Mouse (Mus musculus) frontal cortex, postnatal 14 days (tissue): Measurements from ENCODE around the gene Gm34653.
"Not testable (repeated sequence)": the region's sequence is repeated elsewhere in the genome, so short reads cannot be mapped to it uniquely, and the experiment has no call there.

ENCODE experiments used
- DNase-seq, 2 experiments: peaks; one replicate each; pipeline ENCODE4 v3.0.0; 2022; ENCODE audit warnings: low spot score in 2 of 2

Gene Gm34653

DNA sequence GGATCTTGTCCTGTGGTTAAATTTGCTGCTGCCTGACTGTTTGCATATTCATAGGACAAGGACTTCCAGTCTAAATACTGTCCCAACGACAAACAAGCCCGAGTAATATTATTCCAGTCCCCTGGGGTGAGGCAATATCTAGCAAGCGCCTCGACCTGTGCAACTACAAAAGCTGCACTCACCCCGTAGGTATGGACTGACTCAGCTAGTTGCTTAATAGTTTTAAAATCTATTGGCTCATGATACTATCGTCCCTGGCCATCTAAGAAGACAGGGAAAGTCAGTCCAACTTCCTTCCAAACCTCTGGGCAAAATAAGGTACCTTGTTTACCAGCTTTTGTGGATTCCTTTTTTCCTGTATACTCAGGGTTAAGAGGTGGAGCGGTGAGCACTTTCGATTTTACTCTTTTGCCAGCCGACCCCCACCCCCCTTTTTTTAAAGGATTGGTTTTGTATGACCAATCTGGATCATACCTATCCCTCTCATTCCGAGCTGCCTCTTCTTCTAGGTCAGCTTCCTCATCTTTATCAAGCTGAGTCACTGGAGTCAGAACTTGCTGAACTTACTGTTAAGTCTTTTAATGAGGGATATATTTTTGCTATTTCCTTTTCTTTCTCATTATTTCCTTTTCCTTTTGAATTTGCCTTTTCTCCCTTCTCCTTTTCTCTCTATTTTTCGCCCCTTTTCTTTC, at the start of gene Gm34653:
Gene Gm34653, plus strand, starts transcription at position 242 of the 692 bp plus-strand sequence.
- not testable (repeated sequence) for DNase-seq

DNA sequence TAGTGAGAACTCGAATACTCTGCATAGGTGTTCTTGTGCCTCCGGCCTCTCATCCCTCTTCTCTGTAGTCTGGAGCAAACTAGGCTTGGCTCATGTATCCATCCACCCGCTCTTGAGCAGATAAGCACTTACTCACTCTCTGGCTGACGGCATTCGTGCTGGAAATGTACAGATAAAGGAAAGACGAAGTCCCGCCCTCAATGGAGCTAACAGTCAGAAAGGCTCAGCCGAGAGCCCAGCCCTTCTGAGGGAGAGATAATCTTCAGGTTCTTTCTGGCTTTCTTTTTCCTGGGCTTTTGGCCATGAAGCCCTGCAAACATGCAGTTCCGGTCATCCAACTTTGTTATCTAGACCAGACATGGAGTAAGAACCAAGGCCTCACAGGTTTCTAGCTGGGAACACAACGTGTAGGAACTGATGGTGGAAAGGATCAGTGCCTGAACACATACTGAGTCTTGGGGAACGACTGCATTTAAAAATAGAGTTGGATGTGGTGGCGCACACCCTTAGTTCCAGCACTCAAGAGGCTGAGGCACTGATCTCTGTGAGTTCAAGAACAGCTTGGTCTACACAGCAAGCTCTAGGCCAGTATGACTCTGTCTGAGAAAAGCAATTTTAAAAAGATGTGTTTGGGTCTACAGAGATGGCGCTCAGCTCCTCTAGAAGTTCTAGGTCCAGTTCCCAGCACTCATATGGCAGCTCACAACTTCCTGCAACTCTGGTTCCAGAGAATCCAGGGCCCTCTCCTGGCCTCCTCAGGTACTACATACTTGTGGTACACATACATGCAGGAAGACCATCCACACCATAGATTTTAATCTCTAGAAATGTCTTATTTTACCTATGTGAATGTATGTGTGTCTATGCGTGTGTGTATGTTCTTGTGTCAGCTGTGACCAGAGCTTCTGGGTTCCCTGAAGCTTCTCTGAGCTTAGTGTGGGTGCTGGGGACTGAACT, 49.5 kb upstream of the Gm34653 start:
- DNase-seq, result no peak

DNA sequence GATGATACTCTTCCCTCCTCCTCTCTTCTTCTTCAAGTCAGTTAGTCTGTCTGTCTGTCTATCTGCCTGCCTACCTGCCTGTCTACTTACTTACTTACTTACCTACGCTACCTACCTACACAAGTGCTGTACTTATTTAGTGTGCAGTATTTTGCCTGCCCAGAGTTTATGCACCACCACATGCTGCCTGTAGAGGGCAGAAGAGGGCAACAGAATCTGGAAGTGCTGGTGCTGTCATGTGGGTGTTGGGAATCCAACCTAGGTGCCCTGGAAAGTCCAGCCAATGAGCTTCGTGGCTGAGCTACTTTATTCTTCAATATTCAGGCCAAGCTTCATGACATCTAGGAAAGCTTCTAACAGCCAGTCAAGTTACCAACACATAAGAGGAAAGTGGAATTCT, 48.7 kb upstream of the Gm34653 start:
- peak in 1 of 2 experiments; percentile 22 for DNase-seq

DNA sequence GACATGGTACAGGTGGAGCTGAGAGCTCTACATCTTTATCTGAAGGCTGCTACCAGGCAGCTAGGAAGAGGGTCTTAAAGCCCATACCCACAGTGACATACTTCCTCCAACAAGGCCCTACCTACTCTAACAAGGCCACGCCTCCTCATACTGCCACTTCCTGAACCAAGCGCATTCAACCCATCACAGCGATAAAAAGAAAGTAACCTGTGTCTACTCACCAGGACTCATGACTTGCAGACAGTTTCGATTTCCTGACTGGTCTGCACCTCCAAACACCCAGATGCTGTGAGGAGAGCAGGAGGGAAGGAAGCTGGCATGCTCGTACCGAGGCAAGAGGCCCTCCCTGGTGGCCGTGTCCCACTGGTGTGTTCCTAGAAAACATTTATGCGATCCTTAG, 42.5 kb upstream of the Gm34653 start:
- DNase-seq, result no peak

DNA sequence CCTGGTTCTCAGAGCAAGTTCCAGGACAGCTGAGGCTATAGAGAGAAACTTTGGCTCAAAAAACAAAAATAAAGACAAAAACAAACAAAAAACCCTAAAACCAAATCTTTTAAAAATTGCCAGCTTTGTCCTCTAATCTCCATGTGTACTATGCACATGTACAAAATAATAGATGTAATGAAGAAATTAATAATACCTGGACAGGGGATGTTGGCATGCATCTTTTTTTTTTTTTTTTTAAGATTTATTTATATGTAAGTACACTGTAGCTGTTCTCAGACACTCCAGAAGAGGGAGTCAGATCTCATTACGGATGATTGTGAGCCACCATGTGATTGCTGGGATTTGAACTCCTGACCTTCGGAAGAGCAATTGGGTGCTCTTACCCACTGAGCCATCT, 40.3 kb upstream of the Gm34653 start:
- DNase-seq, result not testable (repeated sequence)

DNA sequence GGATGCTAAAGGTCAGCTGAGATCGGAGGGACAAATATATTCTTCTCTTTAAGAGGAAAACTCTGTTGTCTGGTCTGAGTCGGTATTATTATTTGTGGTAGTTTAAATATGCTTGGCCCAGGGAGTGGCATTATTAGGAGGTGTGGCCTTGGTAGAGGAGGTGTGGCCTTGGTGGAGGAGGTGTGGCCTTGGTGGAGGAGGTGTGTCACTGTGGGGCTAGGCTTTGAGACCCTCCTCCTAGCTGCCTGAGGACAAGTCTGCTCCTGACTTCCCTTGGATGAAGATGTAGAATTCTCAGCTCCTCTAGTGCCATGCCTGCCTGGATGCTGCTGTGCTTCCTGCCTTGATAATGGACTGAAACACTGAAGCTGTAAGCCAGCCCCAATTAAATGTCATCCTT, 38.3 kb upstream of the Gm34653 start:
- DNase-seq, result no peak

DNA sequence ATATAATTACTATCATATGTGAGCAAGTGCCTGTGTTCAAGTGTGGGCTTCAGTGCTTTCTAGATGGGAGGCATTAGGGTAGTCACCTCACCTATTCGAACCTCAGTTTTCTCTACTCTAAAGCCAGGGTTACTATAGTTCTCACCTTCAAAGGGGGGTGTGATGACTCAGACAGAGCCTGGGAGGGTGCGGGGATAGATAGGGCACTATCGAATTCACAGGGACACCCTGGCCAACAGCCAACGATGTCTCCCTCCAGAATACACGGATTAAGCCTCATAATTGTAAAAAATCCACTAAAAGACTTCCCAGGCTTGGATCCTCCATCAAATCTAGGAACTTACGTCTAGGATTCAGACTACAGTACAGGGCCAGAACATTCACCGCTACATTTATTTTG, 37.4 kb upstream of the Gm34653 start:
- DNase-seq, result no peak

DNA sequence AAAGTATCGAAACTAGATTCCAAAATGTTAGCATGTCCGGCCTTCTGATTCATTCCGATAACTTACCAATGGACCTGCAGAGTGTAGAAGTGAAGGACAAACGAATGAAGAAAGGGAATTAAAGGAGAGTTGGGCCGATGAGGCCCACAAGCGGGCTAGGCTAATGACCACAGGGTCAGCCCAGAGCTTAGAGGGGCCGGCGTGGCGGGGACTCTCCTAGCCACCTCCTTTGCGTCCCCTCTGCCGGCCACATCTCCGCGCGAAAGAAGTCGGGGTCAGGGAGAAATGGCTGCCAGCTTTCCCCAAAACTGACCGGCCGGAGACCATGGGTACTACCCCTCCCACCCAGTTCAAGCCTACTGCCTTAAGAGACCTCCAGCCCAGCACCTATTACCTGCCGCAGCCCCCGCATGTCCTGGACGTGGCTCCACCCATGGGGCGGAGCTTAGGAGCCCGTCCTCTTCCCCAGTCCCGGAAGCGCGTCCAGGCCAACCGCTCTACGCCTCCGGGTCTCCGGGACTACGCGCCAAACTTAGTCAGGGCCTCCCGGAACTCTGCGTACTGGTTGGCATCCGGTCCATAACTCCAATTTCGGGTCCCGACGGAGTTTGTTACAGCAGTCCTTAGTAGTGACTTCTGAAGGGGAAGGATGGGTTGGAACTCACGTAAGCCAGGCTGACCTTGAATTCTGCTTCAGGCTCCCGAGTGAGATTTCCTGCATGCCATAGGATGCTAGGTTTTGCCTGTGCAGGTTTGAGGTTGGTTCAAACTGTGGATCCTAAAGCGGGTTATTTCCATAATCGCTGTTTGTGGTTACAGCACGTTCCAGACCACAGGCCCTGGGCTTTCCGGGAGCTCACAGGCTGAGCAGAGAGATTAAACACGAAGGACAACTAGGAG, 33.2 kb upstream of the Gm34653 start, which contains the start of gene Rabepk:
Gene Rabepk, minus strand, starts transcription at position 556 of the 900 bp plus-strand sequence.
- DNase-seq, result peak; percentile 27 to 61

DNA sequence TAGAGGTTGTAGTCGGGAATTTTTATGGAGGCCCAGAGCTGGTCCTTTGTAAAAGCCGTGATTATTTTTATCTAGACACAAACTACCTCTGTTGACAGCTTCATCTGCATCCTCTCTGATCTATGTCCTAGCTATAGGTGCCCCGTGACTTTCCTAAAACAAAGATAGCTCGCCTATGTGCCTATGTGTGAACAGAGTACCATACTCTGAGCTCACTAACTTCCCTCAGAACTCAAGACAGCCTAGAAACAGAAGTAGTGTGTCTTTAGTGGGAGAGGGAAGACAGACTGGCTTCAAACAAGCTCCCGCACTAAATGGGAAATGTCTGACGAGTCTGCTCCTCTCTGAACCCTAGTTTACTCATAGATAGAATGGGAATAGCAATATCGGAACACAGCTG, 32.4 kb upstream of the Gm34653 start:
- DNase-seq, result no peak

DNA sequence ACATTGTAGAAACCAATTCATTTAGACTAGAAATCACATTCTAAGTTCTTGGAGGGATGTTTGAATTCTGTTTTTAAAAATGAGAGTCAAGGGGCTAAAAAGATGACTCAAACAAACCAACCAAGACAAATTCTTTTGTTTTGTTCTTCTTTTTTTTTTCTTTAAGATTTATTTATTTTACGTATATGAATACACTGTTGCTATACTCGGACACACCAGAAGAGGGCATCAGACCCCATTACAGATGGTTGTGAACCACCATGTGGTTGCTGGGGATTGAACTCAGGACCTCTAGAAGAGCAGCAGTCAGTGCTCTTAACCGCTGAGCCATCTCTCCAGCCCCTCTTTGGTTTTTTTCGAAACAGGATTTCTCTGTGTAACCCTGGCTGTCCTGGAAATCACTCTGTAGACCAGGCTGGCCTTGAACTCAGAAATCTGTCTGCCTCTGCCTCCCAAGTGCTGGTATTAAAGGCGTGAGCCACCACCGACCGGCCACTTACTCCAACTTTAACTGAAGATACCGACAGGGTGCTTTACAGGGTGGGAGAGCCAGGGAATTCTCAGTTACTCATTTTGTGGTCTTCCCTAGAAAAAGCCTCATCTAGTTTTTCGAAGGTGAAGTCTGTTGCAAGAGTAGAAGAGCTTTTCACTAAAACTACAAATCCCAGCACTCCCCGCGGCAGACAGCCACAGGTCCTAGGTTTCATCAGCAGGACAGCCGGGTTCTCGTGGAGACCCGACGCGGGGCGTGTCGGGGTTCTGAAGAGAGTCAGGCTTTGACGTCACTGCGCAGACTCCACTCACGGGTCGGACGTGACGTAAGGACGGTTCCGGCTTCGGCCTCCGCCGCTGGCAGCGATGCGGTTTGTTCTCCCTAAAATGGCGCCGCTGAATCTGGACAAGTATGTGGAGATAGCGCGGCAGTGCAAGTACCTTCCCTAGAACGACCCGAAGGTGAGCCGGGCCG, 31.0 kb upstream of the Gm34653 start:
- peak; percentile 97 for DNase-seq

DNA sequence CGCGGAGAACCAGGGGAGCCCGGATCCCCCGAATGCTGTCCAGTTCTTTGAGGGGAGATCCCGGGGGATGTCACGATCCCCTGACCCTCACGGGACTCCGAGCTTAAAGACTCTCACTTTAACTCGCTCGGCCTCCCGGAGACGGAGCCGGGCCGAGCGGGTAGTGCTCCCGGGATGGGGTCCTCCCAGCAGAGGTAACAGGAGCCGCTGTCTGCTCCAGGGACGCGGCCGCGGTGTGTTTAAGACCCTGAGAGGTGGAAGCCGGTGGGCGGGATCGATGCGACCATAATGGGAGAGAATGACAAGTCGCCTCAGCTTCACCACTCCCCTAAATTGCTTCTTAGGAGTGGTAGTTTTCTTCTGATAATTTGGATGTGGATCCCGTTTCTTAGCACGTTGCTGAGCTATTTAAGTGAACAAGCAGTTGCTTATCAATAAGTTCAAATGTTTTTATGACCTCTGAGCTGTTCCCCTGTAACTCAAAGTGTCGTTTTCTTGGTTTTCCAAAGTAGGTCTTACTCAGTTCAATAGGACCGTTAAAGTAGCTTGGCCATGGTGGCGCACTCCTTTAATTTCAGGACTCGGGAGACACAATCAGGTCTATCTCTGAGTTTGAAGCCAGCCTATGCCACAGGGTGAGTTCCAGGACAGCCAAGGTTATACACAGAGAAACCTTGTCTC, 30.1 kb upstream of the Gm34653 start:
- DNase-seq, result peak; percentile 25 to 38

DNA sequence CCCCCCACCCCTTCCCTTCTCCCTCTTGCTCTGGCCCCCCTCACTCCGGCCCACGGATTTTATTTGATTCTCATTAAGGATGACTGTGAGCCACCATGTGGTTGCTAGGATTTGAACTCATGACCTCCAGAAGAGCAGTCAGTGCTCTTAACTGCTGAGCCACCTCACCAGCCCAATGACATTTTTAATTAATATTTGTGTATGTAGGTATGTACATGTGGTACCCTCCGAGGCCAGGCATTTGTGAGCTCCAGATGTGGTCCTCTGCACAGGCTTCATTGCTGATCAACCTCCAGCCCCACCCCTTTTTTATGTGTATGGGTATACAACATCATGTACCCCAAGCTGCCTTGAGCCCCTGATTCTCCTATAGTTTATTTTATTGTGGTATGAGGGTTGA, 29.1 kb upstream of the Gm34653 start:
- no peak for DNase-seq

DNA sequence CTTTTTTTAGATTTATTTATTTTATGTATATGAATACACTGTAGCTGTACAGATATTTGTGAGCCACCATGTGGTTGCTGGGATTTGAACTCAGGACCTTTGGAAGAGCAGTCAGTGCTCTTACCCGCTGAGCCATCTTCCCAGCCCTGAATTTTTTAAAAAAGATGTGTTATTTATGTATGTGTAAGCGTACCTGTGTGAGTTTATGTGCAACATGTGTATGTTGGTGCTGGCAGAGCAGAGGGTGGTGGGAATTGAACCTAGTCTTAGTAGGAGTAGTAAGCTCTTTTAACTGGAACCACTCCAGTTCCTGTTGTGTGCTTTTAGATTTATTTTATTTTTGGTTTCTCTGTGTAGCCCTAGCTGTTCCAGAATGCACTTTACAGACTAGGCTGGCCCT, 28.6 kb upstream of the Gm34653 start:
- no peak for DNase-seq

DNA sequence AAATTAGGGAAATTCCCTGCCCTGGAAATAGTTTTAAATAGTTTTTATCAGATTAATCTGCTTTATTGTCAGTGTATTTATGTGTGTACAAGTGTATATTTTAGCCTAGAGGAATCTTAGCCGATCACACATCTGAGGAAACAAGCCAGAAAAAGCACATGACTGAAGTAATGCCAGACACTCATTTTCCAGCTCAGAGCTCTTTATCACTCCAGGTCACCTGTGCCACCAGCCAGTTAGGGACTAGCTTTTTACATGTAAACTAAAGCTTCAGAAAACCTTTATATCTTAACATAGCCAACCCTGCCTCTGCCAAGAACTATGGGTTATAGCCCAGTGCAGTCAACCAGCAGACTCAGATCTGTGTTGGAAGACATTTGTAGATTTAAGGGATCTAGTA, 28.0 kb upstream of the Gm34653 start:
- no peak for DNase-seq

DNA sequence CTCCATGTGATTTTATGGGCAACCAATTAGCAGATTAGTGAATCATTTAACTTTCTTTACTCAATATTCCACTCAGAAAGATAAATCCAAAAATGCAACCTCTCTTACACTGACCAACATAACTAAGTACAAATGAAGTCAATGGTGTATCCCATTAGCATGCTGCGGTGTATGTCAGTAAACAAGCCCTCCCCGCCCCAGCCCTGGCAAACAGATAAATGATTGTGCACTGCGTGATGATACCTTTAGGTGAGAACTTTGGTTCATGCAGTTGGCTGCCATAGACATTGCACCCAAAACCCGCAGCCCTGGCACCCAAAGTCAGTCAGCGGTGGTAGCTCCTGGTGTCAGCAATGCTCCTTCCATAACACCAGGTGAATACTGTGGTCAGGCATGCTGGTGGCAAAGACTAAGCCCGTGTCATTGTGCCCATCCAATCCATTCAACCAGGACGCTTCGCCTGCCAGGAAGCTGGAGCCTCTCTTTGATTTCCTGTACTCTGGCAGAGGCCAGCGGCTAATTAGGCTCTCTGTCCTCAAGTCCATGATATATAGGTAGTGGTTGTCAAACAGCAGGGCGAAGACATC, 27.4 kb upstream of the Gm34653 start:
- DNase-seq, result no peak

DNA sequence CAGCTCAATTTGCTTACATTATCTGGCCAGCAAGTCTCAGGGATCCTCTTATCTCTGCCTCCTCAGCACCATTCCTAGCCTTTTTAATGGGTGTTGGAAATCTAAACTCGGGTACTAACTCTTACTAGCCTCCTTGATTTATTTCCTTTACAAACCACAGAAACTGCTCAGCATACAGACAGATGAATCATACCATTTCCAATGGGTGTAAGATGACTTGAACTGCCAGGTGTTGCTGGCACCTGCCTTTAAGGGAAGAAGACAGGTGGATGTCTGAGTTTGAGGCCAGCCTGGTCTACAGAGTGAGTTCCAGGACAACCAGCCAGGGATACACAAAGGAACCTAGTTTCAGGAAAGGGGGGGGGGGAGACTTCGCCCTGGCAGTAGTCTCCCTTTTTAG, 24.8 kb upstream of the Gm34653 start:
- DNase-seq, result no peak

DNA sequence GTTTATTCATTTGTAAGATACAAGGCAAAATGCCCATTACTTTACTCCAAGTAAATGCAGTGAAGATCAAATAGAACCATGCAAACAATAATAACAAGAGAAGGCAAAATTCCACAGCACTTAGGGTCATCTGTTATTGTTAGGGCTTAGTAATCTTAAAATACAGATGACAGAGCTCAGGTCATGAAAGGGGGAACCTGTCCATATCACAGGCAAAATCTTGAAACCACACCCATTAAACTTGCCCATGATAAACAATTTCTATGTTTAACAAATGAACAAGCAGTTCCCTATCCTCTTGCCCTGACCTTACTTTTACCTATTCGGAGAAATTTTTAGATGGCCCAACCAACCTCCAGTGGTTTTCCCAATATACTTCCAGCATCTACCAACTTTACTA, 23.2 kb upstream of the Gm34653 start:
- DNase-seq, result no peak

DNA sequence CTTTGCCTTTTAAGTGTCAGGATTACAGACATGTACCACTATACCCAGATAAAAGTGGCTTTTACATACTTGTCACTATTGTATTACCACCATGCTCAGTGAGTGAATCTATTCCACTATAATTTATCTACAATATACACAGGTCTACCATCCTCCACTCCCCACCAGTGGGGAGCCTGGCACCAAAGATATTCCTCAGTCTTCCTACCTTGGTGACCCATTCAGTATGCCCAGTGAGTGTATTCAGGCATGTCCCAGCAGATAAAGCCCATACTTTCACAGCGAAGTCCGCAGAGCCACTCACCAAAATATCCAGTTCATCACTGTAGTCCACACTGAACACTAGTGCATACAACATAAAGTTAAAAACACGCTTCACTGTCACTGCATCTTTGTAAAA, 22.0 kb upstream of the Gm34653 start:
- no peak for DNase-seq

DNA sequence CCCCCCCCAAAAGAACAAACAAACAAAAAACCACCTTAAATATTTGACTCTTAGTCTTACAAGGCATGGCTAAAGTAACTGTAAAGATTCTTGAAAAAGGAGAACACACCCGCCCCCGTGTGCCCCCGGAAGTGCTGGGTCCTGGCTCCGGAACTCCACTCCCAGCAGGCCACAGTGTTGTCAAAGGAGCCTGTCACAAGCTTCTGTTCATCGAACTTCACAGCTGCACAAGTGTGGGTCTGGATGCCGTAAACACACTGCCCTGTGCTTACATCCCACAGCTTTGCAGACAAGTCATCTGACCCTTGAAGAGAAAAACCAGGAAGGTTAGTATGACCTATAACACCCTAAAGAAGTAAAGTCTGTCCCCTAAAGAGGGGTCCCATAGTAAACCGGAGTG, 20.1 kb upstream of the Gm34653 start:
- DNase-seq, result no peak

DNA sequence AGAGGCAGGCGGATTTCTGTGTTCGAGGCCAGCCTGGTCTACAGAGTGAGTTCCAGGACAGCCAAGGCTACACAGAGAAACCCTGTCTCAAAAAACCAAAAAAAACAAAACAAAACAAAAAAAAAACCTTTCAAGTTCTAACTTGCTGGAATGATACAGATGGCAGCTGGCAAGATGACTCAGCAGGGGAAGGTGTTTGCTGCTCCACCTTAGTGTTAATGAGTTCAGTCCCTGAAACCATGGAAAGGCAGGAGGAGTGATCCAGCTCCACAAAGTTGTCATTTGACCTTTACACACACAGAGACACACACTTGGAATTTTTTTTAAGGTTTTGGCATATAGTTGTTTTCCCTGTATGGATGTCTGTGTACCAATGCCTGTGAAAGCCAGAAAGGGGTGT, 16.9 kb upstream of the Gm34653 start:
- DNase-seq, result not testable (repeated sequence)
